Mouse (Mus musculus): ENCODE data around the gene Xrcc5.

DNA sequence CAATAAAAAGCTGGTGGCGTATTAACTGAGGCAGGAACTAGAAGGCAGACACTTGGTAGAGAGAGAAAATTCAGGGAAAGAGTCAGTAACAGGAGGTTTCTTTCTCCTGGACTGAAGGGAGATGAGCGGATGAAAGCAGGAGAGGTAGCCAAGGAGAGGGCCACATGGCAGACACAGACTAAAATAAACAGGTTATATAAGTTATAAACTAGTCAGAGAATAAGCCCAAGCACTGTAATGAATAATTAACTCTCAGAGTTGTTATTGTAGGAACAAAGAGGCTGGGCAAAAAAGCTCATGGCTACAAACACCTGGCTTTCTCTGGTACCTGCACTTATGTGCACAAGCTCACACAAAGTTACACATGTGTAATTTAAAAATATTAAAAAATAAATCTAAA, 47.6 kb downstream of the Xrcc5 start:
- TF ChIP-seq CTCF (IDR thresholded peaks at IDR 0.05 in 2 of 3, conservative IDR thresholded peaks at IDR 0.05 in 1 of 3; ENCODE audit: control insufficient read depth in 1 of 3, insufficient read depth in 1 of 3, low read depth in 2 of 3, low read length in 3 of 3, poor library complexity in 1 of 3, severe bottlenecking in 1 of 3), result no peak
- TF ChIP-seq ETS1 (IDR thresholded peaks at IDR 0.05; ENCODE audit: low read depth, low read length), result no peak
- no peak for TF ChIP-seq RAD21 (IDR thresholded peaks at IDR 0.05; ENCODE audit: low read depth, low read length)
- no peak for TF ChIP-seq POLR2A (IDR thresholded peaks at IDR 0.05; ENCODE audit: control insufficient read depth in 1 of 2, insufficient read depth in 1 of 2, low read depth in 1 of 2, low read length in 2 of 2, poor library complexity in 1 of 2)
- TF ChIP-seq TAL1 (IDR thresholded peaks at IDR 0.05; ENCODE audit: low read length), result no peak
- no peak for TF ChIP-seq JUND (IDR thresholded peaks at IDR 0.05; ENCODE audit: low read depth, low read length)
- TF ChIP-seq HCFC1 (IDR thresholded peaks at IDR 0.05; ENCODE audit: low read depth, low read length), result no peak
- no peak for TF ChIP-seq CHD1 (IDR thresholded peaks at IDR 0.05; ENCODE audit: low read depth, low read length)
- no peak for TF ChIP-seq SIN3A (IDR thresholded peaks at IDR 0.05; ENCODE audit: low read length)

Data from MEL (cell line).